Mouse (Mus musculus) lung, postnatal 0 days (tissue): ENCODE data around the gene Thop1. TPM values are rescaled to one million over a fixed set of nuclear protein-coding genes. Genes with fewer than 3 reads are reported as not detected.

Experiments
- ATAC-seq: fragments of 200-750 bp; cut with Nextera tagmentation; 2 replicates; pipeline ENCODE4 v1.8.0; 2017; ENCODE audit warnings: moderate library complexity
- DNase-seq: peaks from one replicate; pipeline ENCODE4 v3.0.0-alpha.2; 2016; ENCODE audit warnings: low spot score
- H3K27ac ChIP-seq: fragments of 300-500 bp; sonication (generic); 2 replicates; pipeline ENCODE4 v1.5.1; 2014; ENCODE audit warnings: antibody characterized with exemption, mild to moderate bottlenecking, low read length, mixed read lengths
- H3K27me3 ChIP-seq: fragments of 300-500 bp; sonication (generic); replicated peaks from 2 replicates; pipeline ENCODE4 v1.6.1; 2014; ENCODE audit warnings: low read length, mixed read lengths; ENCODE audit not compliant: insufficient read depth
- H3K36me3 ChIP-seq: fragments of 300-500 bp; sonication (generic); 2 replicates; pipeline ENCODE4 v1.6.1; 2014; ENCODE audit warnings: low read length, mixed read lengths; ENCODE audit not compliant: insufficient read depth
- H3K4me1 ChIP-seq: fragments of 300-500 bp; sonication (generic); 2 replicates; pipeline ENCODE4 v1.6.1; 2014; ENCODE audit warnings: antibody characterized with exemption, low read depth, low read length, mixed read lengths; ENCODE audit not compliant: insufficient read depth
- H3K4me2 ChIP-seq: fragments of 300-500 bp; sonication (generic); replicated peaks from 2 replicates; pipeline ENCODE4 v1.6.1; 2014; ENCODE audit warnings: low read depth, mild to moderate bottlenecking, low read length, moderate library complexity, mixed read lengths
- H3K4me3 ChIP-seq: fragments of 300-500 bp; sonication (generic); 2 replicates; pipeline ENCODE4 v1.5.1; 2014; ENCODE audit warnings: low read depth, low read length
- H3K9ac ChIP-seq: fragments of 300-500 bp; sonication (generic); replicated peaks from 2 replicates; pipeline ENCODE4 v1.6.1; 2014; ENCODE audit warnings: low read depth, mild to moderate bottlenecking
- H3K9me3 ChIP-seq: fragments of 300-500 bp; sonication (generic); 2 replicates; pipeline ENCODE4 v1.6.1; 2016; ENCODE audit warnings: low read length, mixed read lengths
- CTCF ChIP-seq: IDR thresholded peaks from 2 replicates; pipeline ENCODE4 v1.5.1; 2016; ENCODE audit warnings: antibody characterized with exemption, mild to moderate bottlenecking
- EP300 ChIP-seq: IDR thresholded peaks from 2 replicates; pipeline ENCODE4 v1.6.1; 2016; ENCODE audit warnings: antibody characterized with exemption, mild to moderate bottlenecking, control low read depth
- WGBS: fragments of 180-500 bp; shearing (Covaris S2); extraction: QIAGEN DNeasy Blood & Tissue Kit; methylation state at CpG from one replicate; pipeline ENCODE4 v1.1.7; 2014; 5-methylcytosine and 5-hydroxymethylcytosine counted together
- polyA plus RNA-seq: library from polyadenylated mRNA; unstranded; fragments of >200 nt; fragmentation: Nextera tagmentation; extraction: Ambion mirVana; gene quantifications from 2 replicates; pipeline ENCODE4 v1.2.1, GENCODE M21; 2015

The Thop1 gene
- polyA plus RNA-seq, 1 experiment from 2014 or later = 14.0 TPM

DNA sequence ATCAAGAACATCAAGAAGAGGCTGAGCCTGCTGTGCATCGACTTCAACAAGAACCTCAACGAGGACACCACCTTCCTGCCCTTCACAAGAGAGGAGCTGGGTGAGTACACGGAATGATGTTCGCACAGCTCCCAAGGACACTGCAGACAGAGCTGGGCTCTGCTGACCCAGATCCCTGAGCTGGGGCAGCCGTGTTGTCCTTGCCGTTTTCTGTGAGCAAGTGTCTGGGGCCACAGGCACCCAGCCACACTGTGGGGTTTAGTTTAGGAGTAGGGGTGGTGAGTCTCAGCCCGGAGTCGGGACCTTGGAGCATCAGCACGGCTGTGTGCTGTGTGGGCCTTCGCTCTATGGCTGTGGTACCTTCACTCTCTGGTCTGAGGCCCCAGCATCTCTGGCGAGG lies 8.1 kb downstream of the Thop1 start:
- no peak for ATAC-seq
- Histone ChIP-seq H3K27ac (no peak overlapping the region), H3K4me1 (no peaks in the 10 kb centered on the region), H3K4me2 (no peak overlapping the region), H3K9me3 (no peaks in the 10 kb centered on the region), H3K4me3 (no peak overlapping the region), H3K36me3 (0 out of 2 replicates have a peak, but pooled peaks cover 8% of the 10 kb centered on the region), H3K9ac (no peak overlapping the region), H3K27me3 (no peaks in the 10 kb centered on the region)
- DNase-seq = no peak
- TF ChIP-seq EP300 (no peak), CTCF (no peak)
- WGBS = 87% methylated on average over 11 of the region's 11 CpGs

- no peaks in the 10 kb centered on the region for H3K27me3 ChIP-seq
- H3K4me3 ChIP-seq = no peak overlapping the region
- DNase-seq (no peak), ATAC-seq (no peak)
- no peaks in the 10 kb centered on the region for H3K9me3 ChIP-seq
- 91% methylated on average over 31 of the region's 31 CpGs for WGBS
- H3K36me3 ChIP-seq = 0 out of 2 replicates have a peak, but pooled peaks cover 8% of the 10 kb centered on the region
- H3K4me2 ChIP-seq = no peak overlapping the region
- H3K27ac ChIP-seq = no peak overlapping the region
- H3K4me1 ChIP-seq = no peaks in the 10 kb centered on the region
- TF ChIP-seq CTCF (no peak), EP300 (no peak)
- no peak overlapping the region for H3K9ac ChIP-seq
These were observed 10.3 kb downstream of the Thop1 start for GRCm38 (mm10) chr10:81080008-81080655.

- DNase-seq = peak; percentile 77
- 72% methylated on average over 7 of the region's 7 CpGs for WGBS
- TF ChIP-seq CTCF (peak; percentile 92), EP300 (no peak)
- Histone ChIP-seq H3K4me1 (no peaks in the 10 kb centered on the region), H3K4me3 (no peak overlapping the region), H3K9ac (no peak overlapping the region), H3K4me2 (no peak overlapping the region), H3K27ac (no peak overlapping the region), H3K9me3 (no peaks in the 10 kb centered on the region), H3K36me3 (0 out of 2 replicates have a peak, but pooled peaks cover 4% of the 10 kb centered on the region), H3K27me3 (no peaks in the 10 kb centered on the region)
- peak; percentile 60 for ATAC-seq
These were observed 12.5 kb downstream of the Thop1 start for GRCm38 (mm10) chr10:81082168-81082960.

DNA sequence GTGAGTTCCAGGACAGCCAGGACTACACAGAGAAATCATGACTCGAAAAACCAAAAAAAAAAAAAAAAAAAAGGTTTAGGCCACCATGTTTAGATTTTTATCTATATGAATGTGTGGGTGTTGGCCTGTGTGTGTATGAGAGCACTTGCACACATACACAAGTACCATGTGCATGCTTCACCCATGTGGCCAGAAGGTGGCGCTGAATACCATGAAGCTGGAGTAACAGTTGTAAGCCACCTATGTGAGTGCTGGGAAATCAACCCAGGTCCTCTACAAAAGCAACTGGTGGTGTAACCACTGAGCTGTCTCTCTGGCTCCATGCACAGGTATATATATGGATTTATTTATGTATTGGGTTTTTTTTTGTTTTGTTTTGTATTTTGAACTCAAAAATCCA lies 17.2 kb downstream of the Thop1 start:
- Histone ChIP-seq H3K36me3 (no peaks in the 10 kb centered on the region), H3K4me2 (no peak overlapping the region), H3K4me1 (no peaks in the 10 kb centered on the region), H3K9me3 (no peaks in the 10 kb centered on the region), H3K4me3 (no peak overlapping the region), H3K27me3 (no peaks in the 10 kb centered on the region), H3K27ac (no peak overlapping the region), H3K9ac (no peak overlapping the region)
- 38% methylated on average over 2 of the region's 2 CpGs for WGBS
- DNase-seq (no peak), ATAC-seq (no peak)
- TF ChIP-seq CTCF (peak; percentile 53), EP300 (no peak)

DNA sequence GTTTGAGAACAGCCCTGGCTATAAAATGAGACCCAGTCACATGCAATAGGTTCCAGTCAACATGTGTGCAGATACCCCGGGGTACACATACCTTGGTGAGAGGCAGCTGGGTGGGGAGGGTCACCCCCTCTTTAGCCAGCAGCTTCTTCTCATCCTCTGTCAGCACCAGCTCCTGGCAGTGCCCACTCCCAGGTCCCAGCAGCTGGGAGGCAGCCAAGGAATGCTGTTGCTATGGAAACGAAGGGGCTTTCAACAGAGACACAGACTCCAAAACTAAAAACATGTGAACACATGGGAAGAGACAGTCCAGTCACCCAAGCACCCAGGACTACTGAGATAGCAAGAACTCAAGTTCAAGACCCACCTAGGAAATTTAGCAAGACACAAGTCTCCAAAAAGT lies 19.4 kb downstream of the Thop1 start:
- Histone ChIP-seq H3K9ac (no peak overlapping the region), H3K27ac (no peak overlapping the region), H3K9me3 (no peaks in the 10 kb centered on the region), H3K4me2 (no peak overlapping the region), H3K4me3 (no peak overlapping the region), H3K36me3 (no peaks in the 10 kb centered on the region), H3K4me1 (no peaks in the 10 kb centered on the region), H3K27me3 (no peaks in the 10 kb centered on the region)
- TF ChIP-seq CTCF (no peak), EP300 (no peak)
- ATAC-seq (no peak), DNase-seq (no peak)
- 53% methylated on average over 2 of the region's 2 CpGs for WGBS

DNA sequence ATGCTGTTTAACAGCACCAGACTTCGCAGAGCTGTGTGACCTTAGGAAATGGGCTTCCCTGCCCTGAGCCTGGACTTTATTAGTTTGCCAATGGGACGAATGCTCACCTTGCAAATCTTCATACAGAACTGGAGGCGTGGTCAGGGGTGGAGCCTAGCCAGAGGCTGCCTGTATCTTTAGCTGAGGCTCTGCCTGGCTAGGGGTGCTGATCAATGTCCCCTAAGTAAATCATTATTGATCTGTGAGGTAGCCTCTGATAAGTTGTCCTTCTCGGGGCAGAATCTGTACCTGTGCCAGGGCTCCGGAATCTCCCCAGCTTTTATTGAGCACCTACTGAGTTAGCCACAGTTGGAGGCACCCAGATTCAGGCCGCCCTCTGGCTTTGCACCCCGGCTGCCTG lies 20.8 kb downstream of the Thop1 start:
- Histone ChIP-seq H3K4me2 (no peak overlapping the region), H3K9ac (no peak overlapping the region), H3K4me1 (no peaks in the 10 kb centered on the region), H3K27me3 (no peaks in the 10 kb centered on the region), H3K9me3 (no peaks in the 10 kb centered on the region), H3K4me3 (no peak overlapping the region), H3K27ac (no peak overlapping the region), H3K36me3 (no peaks in the 10 kb centered on the region)
- ATAC-seq = no peak
- WGBS = 64% methylated on average over 7 of the region's 7 CpGs
- TF ChIP-seq EP300 (no peak), CTCF (no peak)
- DNase-seq = no peak
